Mouse (Mus musculus) urinary bladder, postnatal 36 days (tissue): ENCODE measurements at regions not wholly inside any gene's neighbourhood (a gene's known extent, or its start where the extent isn't known, plus 50 kb on each side); places are given as distances from the start of the nearest gene placed in this dataset.

Experiments used
- DNase-seq, 2 experiments: peaks; one replicate each; pipeline ENCODE4 v3.0.0; 2022; ENCODE audit warnings: low spot score in 2 of 2, mixed read lengths in 1 of 2

DNA sequence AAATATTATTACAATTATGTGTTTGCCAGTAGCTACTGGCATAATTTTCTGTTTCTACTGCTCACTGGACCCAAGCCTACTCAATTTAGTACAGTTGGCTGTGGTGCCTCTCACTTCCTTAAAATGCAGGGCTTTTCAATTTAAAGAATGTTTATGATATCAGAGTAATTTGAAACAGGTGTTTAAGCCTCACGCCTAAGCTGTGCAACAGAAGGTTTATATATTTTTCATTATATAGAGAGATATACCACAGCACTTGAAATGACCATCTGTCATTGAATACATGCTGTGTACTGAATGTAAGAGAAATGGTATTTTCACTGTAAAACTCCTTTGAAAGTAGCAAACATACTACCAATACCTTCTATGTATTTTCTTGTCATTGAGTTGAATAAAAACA, 376.8 kb downstream of the Otol1 start:
- DNase-seq: no peak

DNA sequence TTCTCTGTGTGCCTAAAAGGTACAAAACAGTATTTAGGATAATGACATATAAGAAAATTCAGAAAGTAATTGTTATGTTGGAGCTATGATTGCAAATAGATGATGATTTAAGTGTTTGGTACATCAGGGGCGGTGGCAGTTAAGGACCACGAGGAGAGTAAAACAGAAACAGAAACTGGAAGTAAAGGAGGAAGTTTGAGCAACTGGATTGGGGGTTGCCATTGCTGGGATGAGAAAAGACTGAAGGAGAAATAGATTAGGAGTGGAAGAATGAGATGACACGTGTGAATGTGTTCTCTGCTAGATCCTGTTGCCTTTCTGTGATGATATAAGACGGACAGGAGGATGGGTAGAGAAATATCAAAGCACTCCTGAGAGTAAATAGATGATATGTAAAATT, 378.5 kb downstream of the Otol1 start:
- no peak for DNase-seq

DNA sequence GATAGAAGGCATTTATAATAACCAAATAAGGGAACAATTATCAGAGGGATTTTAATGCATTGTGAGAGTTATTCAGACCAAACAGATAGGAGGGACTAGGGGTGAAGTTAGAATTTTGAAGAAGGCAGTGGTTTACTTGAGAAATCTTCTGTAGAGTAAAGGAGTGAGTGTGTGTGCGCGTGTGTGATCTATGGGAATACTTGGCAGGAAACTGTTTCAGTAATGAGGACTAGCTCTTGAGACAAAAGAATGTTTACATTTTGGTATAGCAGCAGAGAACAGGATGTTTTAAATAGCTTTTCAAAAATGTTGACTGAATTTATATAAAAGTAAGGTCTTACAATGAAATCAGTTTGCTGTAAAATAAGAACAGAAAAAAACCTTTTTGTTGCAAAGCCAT, 393.8 kb downstream of the Otol1 start:
- no peak for DNase-seq

DNA sequence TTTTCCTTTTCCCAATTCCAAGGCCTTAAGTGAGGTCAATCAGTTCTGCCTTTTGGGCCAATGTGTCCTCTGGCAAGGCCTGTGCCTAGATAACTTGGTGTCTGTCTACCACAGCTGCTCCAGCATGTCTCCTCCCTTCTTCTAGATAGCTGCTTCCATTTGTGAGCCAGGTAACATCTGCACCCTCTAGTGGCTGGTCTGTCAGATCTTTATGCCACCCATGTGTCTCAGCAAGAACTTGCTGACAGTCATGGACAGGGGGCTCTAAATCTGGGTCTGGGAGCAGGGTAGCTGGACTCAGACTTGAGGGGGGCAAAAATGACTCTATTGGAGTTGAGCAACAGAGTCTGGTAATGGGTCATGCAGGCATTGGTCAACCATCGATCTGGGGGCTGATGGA, 399.2 kb downstream of the Otol1 start:
- peak in 1 of 2 experiments; percentile 3 for DNase-seq

DNA sequence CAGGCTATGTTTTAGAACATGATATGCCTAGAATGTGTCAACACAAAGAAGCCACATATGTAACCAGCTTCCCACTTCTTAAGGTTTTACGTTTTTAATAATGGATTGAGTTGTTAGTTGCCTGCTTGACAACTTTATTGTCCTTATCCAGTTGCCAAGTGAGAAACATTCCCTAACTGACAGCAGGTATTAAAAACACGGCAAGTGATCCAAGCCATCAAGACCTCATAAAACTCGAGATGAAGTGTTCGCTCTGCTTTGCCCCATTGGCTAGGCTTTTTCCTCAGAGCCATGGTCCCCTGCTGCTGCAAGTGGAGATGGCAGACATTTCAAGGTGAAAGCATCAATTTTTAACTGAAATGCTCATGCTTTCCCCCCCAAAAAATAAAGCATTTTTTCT, 410.9 kb downstream of the Otol1 start:
- DNase-seq: no peak

DNA sequence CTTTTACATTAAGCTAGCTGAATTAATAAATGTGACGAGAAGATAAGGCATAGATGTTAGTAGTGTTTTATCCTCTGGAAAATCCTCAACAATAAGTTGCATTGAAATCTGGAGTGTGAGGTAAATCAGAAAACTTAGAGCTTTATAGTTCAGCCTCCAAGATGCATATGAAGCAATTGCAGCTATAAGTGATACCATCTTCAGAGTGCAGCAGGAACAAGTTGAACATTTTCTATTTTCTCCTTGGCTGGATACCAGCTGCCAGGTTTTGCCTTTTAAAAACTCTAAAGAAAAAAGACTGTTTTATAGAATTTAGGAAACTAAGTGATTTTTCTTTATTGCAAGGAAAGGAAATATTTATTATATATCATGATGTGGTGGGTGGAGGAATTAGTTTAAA, 414.6 kb downstream of the Otol1 start:
- no peak for DNase-seq

DNA sequence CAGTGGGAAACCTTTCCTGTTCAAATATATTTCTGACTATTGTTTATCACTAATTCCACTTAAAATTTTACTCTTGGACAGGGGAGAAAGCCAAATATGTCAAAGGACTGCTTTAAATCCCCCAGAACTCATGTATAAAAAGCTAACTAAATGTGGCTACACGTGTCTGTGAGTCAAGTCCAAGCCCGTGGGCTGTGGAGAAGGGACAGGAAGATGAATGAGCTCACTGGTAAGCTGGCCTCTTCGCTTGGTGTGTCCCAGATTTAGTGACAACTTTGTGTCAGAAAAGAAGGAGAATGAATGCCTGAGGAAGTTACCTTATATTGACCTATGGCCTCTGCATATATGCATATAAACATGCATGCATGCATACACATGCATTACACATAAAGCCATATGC, 415.3 kb downstream of the Otol1 start:
- no peak for DNase-seq

DNA sequence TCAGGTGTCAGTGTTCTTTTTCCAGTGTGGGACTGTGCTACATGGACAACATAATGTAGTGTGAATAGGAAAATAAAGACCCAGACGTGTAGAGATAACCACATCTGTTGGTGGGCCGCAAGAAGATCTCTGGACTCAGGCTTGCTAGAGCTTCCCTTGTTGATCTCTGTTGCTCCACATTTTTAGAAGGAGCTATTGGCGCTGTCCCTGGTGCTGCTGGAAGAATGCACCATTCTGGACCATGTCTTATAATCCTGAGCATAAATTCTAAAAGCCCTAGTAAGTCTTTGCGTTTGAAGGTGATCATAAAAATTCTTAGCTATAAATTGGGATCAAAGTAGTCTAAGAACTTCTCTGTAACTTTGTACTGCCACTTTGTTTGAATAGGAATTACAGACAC, 429.3 kb downstream of the Otol1 start:
- DNase-seq: no peak

DNA sequence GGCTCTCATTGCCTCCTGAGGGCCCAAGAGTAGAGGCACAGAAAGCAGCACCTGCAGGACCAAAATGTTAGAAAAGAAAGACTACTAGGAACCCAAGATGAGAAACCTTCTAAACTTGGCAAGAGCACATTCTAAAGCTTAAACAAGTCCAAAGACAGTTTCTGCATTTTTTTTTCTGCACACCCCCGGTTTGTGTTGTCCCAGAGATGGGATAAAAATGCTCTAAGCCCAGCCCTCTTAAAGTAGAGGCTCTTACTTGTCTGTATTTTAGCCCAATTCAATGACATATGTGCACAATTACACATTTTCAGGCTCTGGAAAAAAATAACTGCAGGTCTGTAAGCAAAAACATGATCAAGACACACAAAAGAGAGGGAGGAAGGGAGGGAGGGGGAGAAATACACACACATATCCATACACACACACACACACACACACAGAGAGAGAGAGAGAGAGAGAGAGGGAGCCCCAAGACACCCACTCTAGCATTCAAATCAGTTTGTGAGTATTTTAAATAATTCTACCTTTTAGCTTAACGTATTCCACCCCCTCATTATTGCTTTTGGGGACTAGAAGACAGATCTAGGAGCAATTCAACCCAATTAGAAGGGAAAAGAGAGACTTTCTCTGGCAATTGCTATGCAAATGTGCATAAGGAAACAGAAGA, 449.9 kb downstream of the Otol1 start:
- DNase-seq: no peak

DNA sequence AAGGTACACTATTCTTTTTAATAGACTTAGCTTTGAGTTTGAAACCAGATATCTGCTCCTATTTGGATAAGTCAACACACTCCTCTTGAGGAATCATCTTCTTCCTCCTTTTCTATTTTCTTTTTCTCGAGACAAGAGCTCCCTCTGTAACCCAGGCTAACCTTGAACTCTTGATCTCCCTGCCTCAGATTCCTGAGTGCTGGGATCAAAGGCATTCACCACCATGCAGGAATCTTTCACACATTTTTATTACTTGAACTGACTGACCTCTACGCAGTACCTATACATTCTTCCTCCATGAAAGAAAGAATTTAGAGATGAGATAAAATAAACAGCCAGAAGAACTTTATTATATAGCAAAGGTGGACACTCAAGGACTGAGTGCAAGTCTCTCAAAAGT, 453.4 kb downstream of the Otol1 start:
- DNase-seq: no peak

DNA sequence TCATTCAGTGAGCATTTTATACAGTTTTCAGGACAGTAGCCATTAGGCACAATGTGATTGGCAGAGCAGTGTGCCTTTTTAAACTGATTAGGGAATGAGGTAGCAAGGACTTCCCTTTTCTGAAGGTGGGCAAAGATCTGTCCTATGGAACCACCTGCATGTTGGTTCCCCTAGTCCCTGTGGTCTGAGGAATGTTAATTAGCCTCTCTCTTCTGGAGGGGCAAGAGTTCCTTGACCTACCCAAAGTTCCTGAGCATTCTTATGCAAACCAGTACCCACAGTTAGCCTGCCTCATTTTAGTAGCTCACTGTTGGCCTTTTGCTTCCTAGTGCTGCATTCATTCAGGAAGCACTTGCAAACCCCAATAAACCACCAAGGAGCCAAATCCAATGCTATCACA, 455.8 kb downstream of the Otol1 start:
- no peak for DNase-seq

DNA sequence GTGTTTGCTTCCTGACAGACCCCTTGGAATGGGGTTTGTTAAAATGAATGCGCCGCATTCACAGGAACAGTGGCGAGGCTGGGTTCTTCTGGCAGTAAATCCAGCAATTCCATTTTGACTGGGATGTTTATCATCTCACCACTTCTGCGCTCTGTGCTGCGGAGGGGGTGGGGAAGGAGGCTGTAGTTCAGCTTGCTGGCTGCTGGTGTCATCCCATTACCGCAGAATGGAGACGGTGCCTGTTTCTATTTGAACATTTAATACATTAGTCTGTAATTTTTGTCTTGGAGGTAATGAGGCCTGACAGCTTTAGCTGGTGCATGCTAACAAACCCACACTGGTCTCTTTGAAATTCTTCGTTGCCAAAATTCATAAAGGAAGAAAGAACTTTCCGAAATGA, 475.1 kb downstream of the Otol1 start:
- DNase-seq: no peak

DNA sequence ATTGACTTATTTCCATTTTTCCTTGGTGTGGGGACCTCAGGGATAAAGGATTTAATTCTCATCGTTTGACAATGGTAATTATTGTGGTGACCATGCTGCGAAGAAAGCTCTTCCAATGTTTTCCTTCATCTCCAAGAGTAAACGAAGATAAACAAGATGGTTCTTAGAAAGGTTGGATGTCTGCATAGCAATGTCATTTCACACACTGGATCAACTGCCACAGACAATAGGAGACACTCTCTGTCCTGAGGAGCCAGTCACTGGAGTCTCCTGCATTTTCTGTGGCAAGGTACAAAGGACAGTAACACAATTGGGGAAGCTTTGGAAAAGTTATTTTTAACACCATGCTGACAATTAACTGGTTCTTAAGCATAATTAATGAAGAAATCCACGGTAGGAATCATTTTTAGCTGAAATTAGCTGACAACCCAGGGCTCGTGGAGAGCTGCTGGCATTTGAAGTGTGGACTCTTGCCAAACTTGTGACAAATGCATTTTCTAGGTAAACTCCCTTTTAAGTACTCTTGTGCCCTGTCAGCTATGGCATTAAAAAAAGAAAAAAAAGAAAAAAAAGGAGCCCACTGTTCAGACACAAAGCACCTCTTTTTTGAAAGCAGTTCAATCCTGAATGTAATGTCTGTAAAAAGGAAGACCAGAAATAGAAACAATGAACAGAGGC, 475.8 kb downstream of the Otol1 start:
- no peak for DNase-seq

DNA sequence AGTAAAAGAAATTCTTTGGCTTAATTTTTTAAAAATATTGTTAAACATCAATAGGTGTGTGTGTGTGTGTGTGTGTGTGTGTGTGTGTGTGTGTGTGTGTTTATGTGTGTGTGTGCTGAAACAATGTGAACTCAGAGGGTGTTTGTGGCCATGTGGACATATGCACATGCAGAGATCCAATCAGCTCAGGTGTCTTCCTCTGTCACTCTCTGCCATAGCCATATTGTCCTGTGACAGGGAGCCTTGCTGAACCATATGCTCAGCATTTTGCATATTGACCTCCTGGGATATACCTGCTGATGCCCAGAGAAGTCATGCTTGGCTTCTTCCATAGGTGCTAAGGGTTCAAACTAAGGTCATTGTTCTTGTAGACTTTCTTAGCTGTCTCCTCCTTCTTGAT, 489.0 kb downstream of the Otol1 start:
- no peak for DNase-seq

DNA sequence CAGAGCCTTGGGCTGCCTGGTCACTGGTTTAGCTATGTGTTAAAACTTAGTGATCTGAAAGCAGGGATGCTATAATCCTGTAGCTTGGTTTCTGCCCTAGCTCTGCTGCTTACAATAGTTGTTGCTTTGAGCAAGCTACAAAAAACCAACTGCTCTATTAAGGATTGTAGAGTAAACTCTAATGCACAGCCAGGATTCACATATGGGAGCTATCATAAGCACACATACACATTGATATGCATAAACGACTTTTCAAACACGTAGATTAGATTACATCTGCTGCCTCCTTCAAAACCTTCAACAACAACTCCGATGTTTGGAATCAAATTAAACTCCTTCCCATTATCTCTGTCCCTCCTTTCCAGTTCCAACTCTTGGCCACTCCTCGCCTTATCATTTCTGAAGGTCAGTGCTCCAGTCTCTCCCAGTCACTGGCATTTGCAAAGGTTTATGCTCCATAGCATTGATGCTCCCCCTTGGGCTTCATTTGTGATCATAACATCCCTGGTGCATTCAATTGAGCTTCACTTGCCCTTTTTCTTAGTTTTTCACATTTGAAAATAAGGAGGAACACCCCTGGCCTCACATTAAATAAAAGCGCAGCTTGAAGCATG, 492.9 kb downstream of the Otol1 start:
- no peak for DNase-seq

DNA sequence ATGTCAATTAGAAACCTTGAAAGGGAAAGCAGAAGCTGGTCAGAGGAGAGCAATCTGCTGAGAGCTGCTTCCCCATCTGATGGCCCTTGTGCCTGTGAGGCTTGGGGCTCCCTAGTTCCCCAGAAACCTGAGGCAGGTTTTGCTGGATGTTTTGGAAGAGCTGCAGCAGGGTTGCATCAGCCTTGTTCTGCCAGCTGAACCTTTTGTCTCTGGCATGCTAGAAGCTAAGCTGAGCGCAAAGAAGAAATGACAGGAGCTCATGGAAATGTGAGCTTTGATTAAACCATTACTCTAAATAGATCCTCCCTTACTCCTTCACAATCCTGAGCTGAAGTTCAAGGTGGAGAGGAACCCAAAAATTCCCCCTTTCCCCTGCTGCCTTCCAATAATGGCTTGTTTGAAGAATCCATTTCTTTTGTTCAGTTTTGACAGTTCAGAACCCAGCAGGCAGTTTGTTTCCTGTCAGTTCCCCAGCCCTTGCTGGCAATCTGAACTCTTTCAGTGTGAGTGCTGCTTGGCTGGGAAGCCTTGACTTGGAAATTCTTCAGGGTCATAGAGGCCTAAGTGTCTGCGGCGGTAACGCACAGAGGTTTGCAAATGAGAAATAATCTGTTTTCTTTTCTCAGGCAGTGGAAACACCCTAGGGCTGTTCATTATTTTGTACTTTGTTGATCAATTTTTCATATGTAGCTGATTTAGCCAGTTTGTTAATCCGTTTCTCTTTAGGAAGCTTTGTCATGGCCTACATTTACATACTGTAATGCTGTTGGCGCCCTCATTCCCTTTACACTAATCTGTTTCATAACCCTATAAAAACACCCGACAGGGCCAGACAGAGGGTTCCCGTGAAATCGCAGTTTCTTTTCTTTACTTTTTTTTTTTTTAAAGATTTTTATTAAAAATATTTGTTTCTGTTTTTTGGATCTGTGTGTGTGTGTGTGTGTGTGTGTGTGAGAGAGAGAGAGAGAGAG, 493.9 kb downstream of the Otol1 start:
- DNase-seq: no peak

DNA sequence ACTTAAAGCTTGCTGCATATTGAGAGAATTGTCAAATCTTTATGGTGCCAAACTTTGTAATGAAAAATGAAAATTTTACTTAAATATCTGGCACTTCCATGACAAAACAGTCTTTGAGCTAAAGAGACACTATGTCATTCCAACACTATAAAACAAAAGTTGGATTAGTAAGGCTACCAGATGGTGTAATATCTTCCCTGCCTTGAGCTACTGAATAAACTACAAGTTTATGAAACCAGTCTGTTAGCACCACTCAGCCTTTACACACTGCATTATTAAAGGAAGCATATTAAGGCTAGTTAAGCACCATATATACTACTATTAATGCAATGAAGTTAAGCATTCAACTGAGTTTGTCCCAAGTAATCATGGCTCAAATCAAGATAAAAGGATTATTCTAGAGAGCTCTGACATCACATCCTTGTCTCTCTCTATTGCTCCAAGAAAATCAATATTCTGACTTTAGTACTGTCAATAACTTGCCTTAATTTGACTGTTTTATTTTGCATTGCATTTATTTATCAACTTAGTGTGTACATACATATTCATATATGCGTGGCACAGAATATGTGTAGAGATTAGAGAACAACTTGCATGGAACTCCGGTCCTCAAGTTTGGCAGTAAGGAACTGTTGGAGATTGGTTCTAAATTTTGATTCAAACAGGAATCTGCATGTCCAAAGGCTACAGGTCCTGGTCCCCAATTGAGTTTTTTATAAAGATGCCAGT, 526.3 kb downstream of the Otol1 start:
- DNase-seq: no peak

DNA sequence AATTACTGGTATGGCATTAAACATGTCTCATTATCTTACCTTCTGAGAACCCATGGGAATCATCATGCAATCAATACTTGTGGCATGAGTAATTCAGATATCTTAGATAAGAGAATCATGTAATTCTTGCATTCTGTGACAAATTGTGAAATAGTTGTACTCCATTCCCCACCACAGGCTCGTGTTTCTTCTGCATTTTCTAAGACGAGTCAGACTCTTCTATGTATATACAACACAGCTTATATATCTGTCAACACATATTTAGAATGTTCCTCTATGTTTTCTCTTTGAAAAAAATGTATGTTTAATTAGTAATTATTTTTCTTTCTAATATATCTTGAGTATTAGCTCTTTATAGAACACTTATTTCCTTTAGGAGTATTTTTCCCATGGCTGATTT, 527.7 kb downstream of the Otol1 start:
- DNase-seq: no peak

DNA sequence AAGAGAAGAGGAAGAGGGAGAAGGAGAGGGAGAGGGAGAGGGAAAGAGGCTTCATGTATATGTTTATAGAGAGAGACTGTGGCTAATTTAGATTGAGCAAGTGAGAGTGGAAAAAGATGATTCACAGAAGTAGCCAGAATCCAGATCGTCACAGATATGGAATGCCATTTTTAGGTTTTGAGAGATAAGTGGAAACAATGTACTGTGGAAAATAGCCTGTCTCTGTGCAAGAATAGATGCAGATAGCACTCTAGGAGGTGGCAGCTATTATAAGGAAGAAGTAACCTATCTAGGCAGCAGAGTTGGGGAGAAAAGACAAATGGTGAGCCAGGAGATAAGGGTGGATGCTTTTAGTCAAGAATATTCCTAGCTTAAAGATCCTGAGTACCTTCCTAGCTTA, 536.5 kb downstream of the Otol1 start:
- DNase-seq: no peak

DNA sequence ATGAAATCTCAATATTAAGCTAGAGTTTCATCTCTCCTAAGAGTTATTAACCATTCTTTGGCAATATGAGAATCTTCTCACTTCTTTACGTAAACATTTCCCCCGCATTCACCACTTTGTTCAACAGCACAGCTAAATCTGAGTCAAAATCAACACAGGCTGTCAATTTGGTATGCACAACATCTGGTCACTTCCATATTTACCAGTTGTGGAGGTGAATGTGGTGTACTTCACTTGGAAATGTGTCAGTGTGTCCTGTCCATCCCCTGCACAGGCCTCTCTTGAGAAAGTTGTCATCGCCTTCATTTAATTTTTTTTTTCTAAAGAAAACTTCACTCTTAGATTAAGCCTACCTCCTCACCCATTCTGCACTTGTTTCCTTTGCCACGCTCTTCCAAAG, 550.4 kb downstream of the Otol1 start:
- no peak for DNase-seq

DNA sequence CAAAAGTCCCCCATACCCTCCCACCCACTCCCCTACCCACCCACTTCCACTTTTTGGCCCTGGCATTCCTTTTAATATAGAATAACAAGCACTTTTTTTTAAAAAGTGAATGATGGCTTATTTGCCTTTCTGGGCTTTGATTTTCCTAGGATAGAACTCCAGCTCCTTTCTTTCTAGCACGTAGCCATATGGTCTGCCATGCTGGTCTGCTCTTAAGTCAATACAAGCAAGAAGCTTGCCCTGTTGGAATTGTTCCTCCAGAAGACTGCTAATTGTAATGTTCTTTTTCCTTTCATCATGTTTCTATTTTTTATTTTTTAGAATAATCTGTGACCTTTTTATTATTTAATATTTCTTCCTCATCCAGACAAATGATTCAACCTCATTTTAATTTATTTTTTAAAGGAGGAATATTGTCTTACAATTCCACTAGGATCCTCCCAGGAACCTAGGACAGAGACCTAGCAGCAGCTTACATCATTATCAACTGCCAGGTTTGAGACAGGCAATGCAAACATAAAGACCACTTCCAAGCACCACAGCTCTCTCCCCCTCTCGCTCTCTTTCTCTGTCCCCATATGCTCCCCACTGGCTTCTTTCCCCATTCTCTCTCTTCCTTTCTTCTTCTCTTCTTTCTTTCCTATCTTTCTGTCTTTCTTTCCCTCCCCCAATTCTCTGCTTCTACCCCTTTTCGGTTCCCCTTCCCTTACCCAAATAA, 558.9 kb downstream of the Otol1 start:
- no peak for DNase-seq
